Mouse (Mus musculus): ENCODE results near the gene Rhebl1. TPM values are rescaled to one million over a fixed set of nuclear protein-coding genes. Genes with fewer than 3 reads are reported as not detected.

Gene Rhebl1
- polyA plus RNA-seq, 1 experiment from 2014 or later: 4.0 TPM

GRCm38 (mm10) chr15:98863451-98863958, 30.8 kb downstream of the Rhebl1 start:
- 83% methylated on average over 12 of the region's 12 CpGs for WGBS
- Histone ChIP-seq H3K27me3 (ENCODE audit: control insufficient read depth, insufficient read depth, low read length) (no peaks in the 10 kb centered on the region), H3K9ac (ENCODE audit: low read length) (no peak overlapping the region), H3K4me2 (ENCODE audit: low read length) (no peak overlapping the region), H3K36me3 (ENCODE audit: control insufficient read depth, insufficient read depth, low read length) (peaks cover 83% of the 10 kb centered on the region), H3K27ac (replicated peaks in 1 of 2; ENCODE audit: control insufficient read depth in 1 of 2, insufficient read depth in 1 of 2, low read depth in 2 of 2, low read length in 2 of 2) (no peak overlapping the region), H3K4me1 (ENCODE audit: control insufficient read depth in 2 of 2, insufficient read depth in 2 of 2, low read length in 2 of 2) (peaks cover 4 to 15% of the 10 kb centered on the region in 2 experiments; a peak in 3 of 4 replicates), H3K9me3 (ENCODE audit: control insufficient read depth, low read length) (no peaks in the 10 kb centered on the region), H3K4me3 (ENCODE audit: control insufficient read depth in 1 of 2, insufficient read depth in 1 of 2, low read depth in 1 of 2, low read length in 2 of 2) (no peak overlapping the region)
- ATAC-seq (ENCODE audit: insufficient number of reproducible peaks, insufficient read depth, low FRiP score, low read depth): no peak

GRCm38 (mm10) chr15:98861701-98862410, 32.5 kb downstream of the Rhebl1 start:
- Histone ChIP-seq H3K9ac (ENCODE audit: low read length) (no peak overlapping the region), H3K36me3 (ENCODE audit: control insufficient read depth, insufficient read depth, low read length) (peaks cover 99% of the 10 kb centered on the region), H3K27me3 (ENCODE audit: control insufficient read depth, insufficient read depth, low read length) (no peaks in the 10 kb centered on the region), H3K4me1 (ENCODE audit: control insufficient read depth in 2 of 2, insufficient read depth in 2 of 2, low read length in 2 of 2) (peaks cover 0 to under 1% of the 10 kb centered on the region in 2 experiments; a peak in 1 of 4 replicates), H3K9me3 (ENCODE audit: control insufficient read depth, low read length) (no peaks in the 10 kb centered on the region), H3K4me3 (ENCODE audit: control insufficient read depth in 1 of 2, insufficient read depth in 1 of 2, low read depth in 1 of 2, low read length in 2 of 2) (no peak overlapping the region), H3K27ac (replicated peaks in 1 of 2; ENCODE audit: control insufficient read depth in 1 of 2, insufficient read depth in 1 of 2, low read depth in 2 of 2, low read length in 2 of 2) (no peak overlapping the region), H3K4me2 (ENCODE audit: low read length) (no peak overlapping the region)
- WGBS: 87% methylated on average over 21 of the region's 21 CpGs
- no peak for ATAC-seq (ENCODE audit: insufficient number of reproducible peaks, insufficient read depth, low FRiP score, low read depth)

GRCm38 (mm10) chr15:98860921-98861320, 33.4 kb downstream of the Rhebl1 start:
- H3K4me2 ChIP-seq (ENCODE audit: low read length): no peak overlapping the region
- H3K36me3 ChIP-seq (ENCODE audit: control insufficient read depth, insufficient read depth, low read length): peaks cover 100% of the 10 kb centered on the region
- H3K4me1 ChIP-seq (ENCODE audit: control insufficient read depth in 2 of 2, insufficient read depth in 2 of 2, low read length in 2 of 2): no peaks in the 10 kb centered on the region
- H3K27ac ChIP-seq (replicated peaks in 1 of 2; ENCODE audit: control insufficient read depth in 1 of 2, insufficient read depth in 1 of 2, low read depth in 2 of 2, low read length in 2 of 2): no peak overlapping the region
- H3K4me3 ChIP-seq (ENCODE audit: control insufficient read depth in 1 of 2, insufficient read depth in 1 of 2, low read depth in 1 of 2, low read length in 2 of 2): no peak overlapping the region
- no peaks in the 10 kb centered on the region for H3K9me3 ChIP-seq (ENCODE audit: control insufficient read depth, low read length)
- no peak for ATAC-seq (ENCODE audit: insufficient number of reproducible peaks, insufficient read depth, low FRiP score, low read depth)
- WGBS: 95% methylated on average over 18 of the region's 18 CpGs
- H3K9ac ChIP-seq (ENCODE audit: low read length): no peak overlapping the region
- H3K27me3 ChIP-seq (ENCODE audit: control insufficient read depth, insufficient read depth, low read length): no peaks in the 10 kb centered on the region

GRCm38 (mm10) chr15:98859319-98860043, 34.9 kb downstream of the Rhebl1 start:
- Histone ChIP-seq H3K27me3 (ENCODE audit: control insufficient read depth, insufficient read depth, low read length) (no peaks in the 10 kb centered on the region), H3K9me3 (ENCODE audit: control insufficient read depth, low read length) (no peaks in the 10 kb centered on the region), H3K36me3 (ENCODE audit: control insufficient read depth, insufficient read depth, low read length) (peaks cover 100% of the 10 kb centered on the region), H3K4me2 (ENCODE audit: low read length) (no peak overlapping the region), H3K4me1 (ENCODE audit: control insufficient read depth in 2 of 2, insufficient read depth in 2 of 2, low read length in 2 of 2) (no peaks in the 10 kb centered on the region), H3K27ac (replicated peaks in 1 of 2; ENCODE audit: control insufficient read depth in 1 of 2, insufficient read depth in 1 of 2, low read depth in 2 of 2, low read length in 2 of 2) (no peak overlapping the region), H3K4me3 (ENCODE audit: control insufficient read depth in 1 of 2, insufficient read depth in 1 of 2, low read depth in 1 of 2, low read length in 2 of 2) (no peak overlapping the region), H3K9ac (ENCODE audit: low read length) (no peak overlapping the region)
- WGBS: 89% methylated on average over 9 of the region's 9 CpGs
- ATAC-seq (ENCODE audit: insufficient number of reproducible peaks, insufficient read depth, low FRiP score, low read depth): no peak

GRCm38 (mm10) chr15:98854214-98854613, 40.1 kb downstream of the Rhebl1 start:
- 87% methylated on average over 16 of the region's 16 CpGs for WGBS
- Histone ChIP-seq H3K27me3 (ENCODE audit: control insufficient read depth, insufficient read depth, low read length) (no peaks in the 10 kb centered on the region), H3K9me3 (ENCODE audit: control insufficient read depth, low read length) (no peaks in the 10 kb centered on the region), H3K27ac (replicated peaks in 1 of 2; ENCODE audit: control insufficient read depth in 1 of 2, insufficient read depth in 1 of 2, low read depth in 2 of 2, low read length in 2 of 2) (no peak overlapping the region), H3K4me3 (ENCODE audit: control insufficient read depth in 1 of 2, insufficient read depth in 1 of 2, low read depth in 1 of 2, low read length in 2 of 2) (no peak overlapping the region), H3K4me2 (ENCODE audit: low read length) (no peak overlapping the region), H3K36me3 (ENCODE audit: control insufficient read depth, insufficient read depth, low read length) (peaks cover 100% of the 10 kb centered on the region), H3K4me1 (ENCODE audit: control insufficient read depth in 2 of 2, insufficient read depth in 2 of 2, low read length in 2 of 2) (no peaks in the 10 kb centered on the region), H3K9ac (ENCODE audit: low read length) (no peak overlapping the region)
- ATAC-seq (ENCODE audit: insufficient number of reproducible peaks, insufficient read depth, low FRiP score, low read depth): no peak

GRCm38 (mm10) chr15:98853161-98853937, 41.0 kb downstream of the Rhebl1 start:
- no peak for ATAC-seq (ENCODE audit: insufficient number of reproducible peaks, insufficient read depth, low FRiP score, low read depth)
- Histone ChIP-seq H3K9me3 (ENCODE audit: control insufficient read depth, low read length) (no peaks in the 10 kb centered on the region), H3K4me3 (ENCODE audit: control insufficient read depth in 1 of 2, insufficient read depth in 1 of 2, low read depth in 1 of 2, low read length in 2 of 2) (no peak overlapping the region), H3K4me2 (ENCODE audit: low read length) (no peak overlapping the region), H3K27ac (replicated peaks in 1 of 2; ENCODE audit: control insufficient read depth in 1 of 2, insufficient read depth in 1 of 2, low read depth in 2 of 2, low read length in 2 of 2) (no peak overlapping the region), H3K9ac (ENCODE audit: low read length) (no peak overlapping the region), H3K27me3 (ENCODE audit: control insufficient read depth, insufficient read depth, low read length) (no peaks in the 10 kb centered on the region), H3K4me1 (ENCODE audit: control insufficient read depth in 2 of 2, insufficient read depth in 2 of 2, low read length in 2 of 2) (no peaks in the 10 kb centered on the region), H3K36me3 (ENCODE audit: control insufficient read depth, insufficient read depth, low read length) (peaks cover 100% of the 10 kb centered on the region)
- whole genome bisulfite sequencing: 91% methylated on average over 28 of the region's 28 CpGs

GRCm38 (mm10) chr15:98852733-98853132, 41.6 kb downstream of the Rhebl1 start:
- H3K9me3 ChIP-seq (ENCODE audit: control insufficient read depth, low read length): no peaks in the 10 kb centered on the region
- WGBS: 94% methylated on average over 9 of the region's 9 CpGs
- no peaks in the 10 kb centered on the region for H3K4me1 ChIP-seq (ENCODE audit: control insufficient read depth in 2 of 2, insufficient read depth in 2 of 2, low read length in 2 of 2)
- ATAC-seq (ENCODE audit: insufficient number of reproducible peaks, insufficient read depth, low FRiP score, low read depth): no peak
- no peaks in the 10 kb centered on the region for H3K27me3 ChIP-seq (ENCODE audit: control insufficient read depth, insufficient read depth, low read length)
- no peak overlapping the region for H3K4me3 ChIP-seq (ENCODE audit: control insufficient read depth in 1 of 2, insufficient read depth in 1 of 2, low read depth in 1 of 2, low read length in 2 of 2)
- H3K27ac ChIP-seq (replicated peaks in 1 of 2; ENCODE audit: control insufficient read depth in 1 of 2, insufficient read depth in 1 of 2, low read depth in 2 of 2, low read length in 2 of 2): no peak overlapping the region
- H3K36me3 ChIP-seq (ENCODE audit: control insufficient read depth, insufficient read depth, low read length): peaks cover 100% of the 10 kb centered on the region
- H3K4me2 ChIP-seq (ENCODE audit: low read length): no peak overlapping the region
- H3K9ac ChIP-seq (ENCODE audit: low read length): no peak overlapping the region

Measured in heart, embryonic 14.5 days (tissue).